Mouse (Mus musculus) left cerebral cortex, postnatal 10 days (tissue): Measurements from ENCODE around the gene Arid1a. TPM values are rescaled to one million over a fixed set of nuclear protein-coding genes. Genes with fewer than 3 reads are reported as not detected.
A peak's percentile ranks its signal among the peaks of the same experiment; 100 is the strongest.
"Not testable (repeated sequence)": the region's sequence is repeated elsewhere in the genome, so short reads cannot be mapped to it uniquely, and the experiment has no call there.

Experiments
- DNase-seq, 2 experiments: peaks; one replicate each; pipeline ENCODE4 v3.0.0; 2021 to 2022; ENCODE audit warnings: low spot score in 2 of 2, mixed read lengths in 1 of 2; ENCODE audit errors: extremely low spot score in 1 of 2
- intact Hi-C: fragments of 180-260 bp; cut with DNase I; formaldehyde crosslinking; loops from one replicate; pipeline ENCODE4 v1.15.1; 2025
- total RNA-seq, 2 experiments: library from RNA; stranded (reverse); gene quantifications; 2 replicates each; pipeline ENCODE4 v1.2.3; 2021

The Arid1a gene
- total RNA-seq, 2 experiments from 2014 or later: 76.0 to 76.8 TPM

GRCm38 (mm10) chr4:133662945-133663344 lies 93.6 kb downstream of the Arid1a start:
- intact Hi-C loops: no loop called here
- DNase-seq: no peak

GRCm38 (mm10) chr4:133662421-133662820 lies 94.1 kb downstream of the Arid1a start:
- DNase-seq: no peak
- intact Hi-C loops: no loop called here

GRCm38 (mm10) chr4:133660193-133661155 lies 96.1 kb downstream of the Arid1a start:
- intact Hi-C loops: no loop called here
- DNase-seq: peak; percentile 89 to 91

GRCm38 (mm10) chr4:133659497-133660192 lies 96.9 kb downstream of the Arid1a start:
- DNase-seq: peak in 1 of 2 experiments; percentile 83
- intact Hi-C loops: no loop called here

GRCm38 (mm10) chr4:133658729-133659128 lies 97.8 kb downstream of the Arid1a start:
- intact Hi-C loops: no loop called here
- DNase-seq: no peak

- DNase-seq: no peak
- intact Hi-C loops: no loop called here
These were observed 98.6 kb downstream of the Arid1a start for GRCm38 (mm10) chr4:133657829-133658458.

GRCm38 (mm10) chr4:133656997-133657396 lies 99.6 kb downstream of the Arid1a start:
- intact Hi-C loops: no loop called here
- no peak for DNase-seq

- no peak for DNase-seq
- intact Hi-C loops: no loop called here
These were observed 100.3 kb downstream of the Arid1a start for GRCm38 (mm10) chr4:133656294-133656693.

- intact Hi-C loops, DNase-seq: not testable (repeated sequence)
These were observed 102.5 kb downstream of the Arid1a start for GRCm38 (mm10) chr4:133654070-133654469.

- intact Hi-C loops: no loop called here
- DNase-seq: no peak
These were observed 103.8 kb downstream of the Arid1a start for GRCm38 (mm10) chr4:133652746-133653145.

GRCm38 (mm10) chr4:133651986-133652385 lies 104.6 kb downstream of the Arid1a start:
- DNase-seq: no peak
- intact Hi-C loops: no loop called here

GRCm38 (mm10) chr4:133651445-133651844 lies 105.1 kb downstream of the Arid1a start:
- intact Hi-C loops: no loop called here
- DNase-seq: no peak

GRCm38 (mm10) chr4:133649989-133650699 lies 106.4 kb downstream of the Arid1a start, which contains the start of gene Zdhhc18:
Gene Zdhhc18 (minus strand): TSS chr4:133650154.
- DNase-seq: peak; percentile 70 to 86

GRCm38 (mm10) chr4:133649464-133649863 lies 107.1 kb downstream of the Arid1a start:
- intact Hi-C loops: loop anchor here (5.0 kb wide), 1 partner anchor 57 kb away; no protein-coding TSS in a partner anchor

More at GRCm38 (mm10) chr4:133649989-133650699, 106.4 kb downstream of the Arid1a start, which contains the start of gene Zdhhc18:
- intact Hi-C loops: loop anchor here (5.0 kb wide), 1 partner anchor 58 kb away; no protein-coding TSS in a partner anchor

GRCm38 (mm10) chr4:133645680-133646079 lies 110.9 kb downstream of the Arid1a start:
- DNase-seq: no peak
- intact Hi-C loops: loop anchor here (5.0 kb wide), 1 partner anchor 53 kb away; no protein-coding TSS in a partner anchor

More at GRCm38 (mm10) chr4:133649464-133649863, 107.1 kb downstream of the Arid1a start:
- not testable (repeated sequence) for DNase-seq

- no peak for DNase-seq
- intact Hi-C loops: loop anchor here (5.0 kb wide), 1 partner anchor 53 kb away; no protein-coding TSS in a partner anchor
These were observed 111.4 kb downstream of the Arid1a start for GRCm38 (mm10) chr4:133645195-133645594.

- intact Hi-C loops: no loop called here
- DNase-seq: no peak
These were observed 122.5 kb downstream of the Arid1a start for GRCm38 (mm10) chr4:133634043-133634410.

GRCm38 (mm10) chr4:133633332-133634042 lies 123.1 kb downstream of the Arid1a start:
- DNase-seq: peak; percentile 66 to 90
- intact Hi-C loops: no loop called here
